Mouse (Mus musculus): ENCODE measurements around the gene Khdc1b. TPM values are rescaled to one million over a fixed set of nuclear protein-coding genes. Genes with fewer than 3 reads are reported as not detected.
"Not testable (repeated sequence)": the region's sequence is repeated elsewhere in the genome, so short reads cannot be mapped to it uniquely, and the experiment has no call there.

Gene Khdc1b
- polyA plus RNA-seq (2016; fragmentation: Nextera tagmentation; extraction: Ambion mirVana) = 0.15 and 0.24 TPM in 2 replicates

DNA sequence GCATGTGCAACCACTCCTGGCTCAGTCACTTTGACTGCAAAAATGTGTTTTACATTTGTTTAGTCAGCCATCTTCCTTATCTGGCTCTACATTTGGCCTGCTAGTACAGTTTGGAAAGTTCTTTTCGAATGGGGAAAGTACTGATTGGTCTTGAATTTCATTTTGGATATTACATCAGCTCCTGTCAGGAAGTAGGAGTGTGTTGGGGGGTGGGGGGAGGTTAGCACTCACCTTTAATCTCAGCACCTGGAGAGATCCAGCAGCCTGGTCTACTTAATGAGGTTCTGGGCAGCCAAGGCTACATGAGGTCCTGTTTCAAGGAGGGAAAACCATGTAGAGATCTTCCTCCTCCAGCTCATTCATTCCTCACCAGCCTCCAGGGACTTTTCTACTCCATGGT is at the start of gene Khdc1b:
Gene Khdc1b (plus strand): TSS at position 301 of the 400 bp plus-strand sequence.
- ATAC-seq (ENCODE audit: low FRiP score, low read depth) = no peak
- no peak within 1 kb of the TSS for H3K4me3 ChIP-seq
- no peaks in the 10 kb centered on the region for H3K9me3 ChIP-seq
- H3K27ac ChIP-seq (replicated peaks) = no peak within 1 kb of the TSS
- WGBS = 78% methylated on average over 1 of the region's 1 CpGs
- H3K36me3 ChIP-seq = no peaks in the 10 kb centered on the region
- no peak within 1 kb of the TSS for H3K9ac ChIP-seq (replicated peaks)
- no peak within 1 kb of the TSS for H3K4me2 ChIP-seq (replicated peaks)
- H3K27me3 ChIP-seq = no peaks in the 10 kb centered on the region
- H3K4me1 ChIP-seq = no peaks in the 10 kb centered on the region

DNA sequence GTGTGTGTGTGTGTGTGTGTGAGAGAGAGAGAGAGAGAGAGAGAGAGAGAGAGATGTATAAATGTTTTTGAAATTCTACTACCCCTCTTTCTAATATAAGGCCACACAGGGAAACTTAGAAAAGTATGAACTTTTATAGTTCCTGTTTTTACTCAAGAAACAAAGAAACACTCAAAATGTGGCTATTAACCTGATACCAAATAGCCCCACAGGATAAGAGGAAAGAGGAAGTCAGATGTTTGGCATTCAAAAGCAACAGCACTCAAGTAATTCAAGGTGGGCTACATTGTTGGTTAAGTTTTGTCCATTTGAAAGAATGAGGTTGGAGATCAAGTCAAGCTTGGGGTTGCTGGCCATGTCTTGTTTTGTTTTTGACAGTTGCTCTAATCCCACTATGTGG is 47.5 kb upstream of the Khdc1b start:
- H3K27me3 ChIP-seq = no peaks in the 10 kb centered on the region
- no peak overlapping the region for H3K27ac ChIP-seq (replicated peaks)
- no peak overlapping the region for H3K4me2 ChIP-seq (replicated peaks)
- H3K4me1 ChIP-seq = no peaks in the 10 kb centered on the region
- no peak overlapping the region for H3K4me3 ChIP-seq
- no peaks in the 10 kb centered on the region for H3K9me3 ChIP-seq
- no peak for ATAC-seq (ENCODE audit: low FRiP score, low read depth)
- H3K9ac ChIP-seq (replicated peaks) = no peak overlapping the region
- no peaks in the 10 kb centered on the region for H3K36me3 ChIP-seq

DNA sequence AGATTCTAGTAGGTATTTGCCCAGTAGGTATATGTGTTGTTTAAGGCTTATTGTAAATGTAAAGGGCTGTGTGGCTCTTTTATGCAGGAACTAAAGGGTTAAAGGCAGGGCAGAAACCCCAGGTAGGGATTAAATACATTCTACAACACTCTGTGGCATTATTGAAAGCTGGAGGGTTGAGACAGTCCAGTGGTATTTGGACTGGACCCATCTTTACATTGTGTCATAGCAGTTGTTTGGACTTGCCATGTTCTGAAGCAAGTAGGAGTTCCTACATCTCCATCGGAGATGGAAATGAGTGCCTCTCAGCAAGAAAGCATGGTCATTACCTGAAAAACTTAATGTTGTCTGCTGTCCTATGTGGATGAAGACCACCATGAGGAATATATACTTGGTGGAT is 42.6 kb upstream of the Khdc1b start:
- Histone ChIP-seq H3K4me3 (no peak overlapping the region), H3K27ac (replicated peaks) (no peak overlapping the region), H3K4me1 (no peaks in the 10 kb centered on the region), H3K27me3 (no peaks in the 10 kb centered on the region), H3K9ac (replicated peaks) (no peak overlapping the region), H3K9me3 (no peaks in the 10 kb centered on the region), H3K36me3 (no peaks in the 10 kb centered on the region), H3K4me2 (replicated peaks) (no peak overlapping the region)
- ATAC-seq (ENCODE audit: low FRiP score, low read depth) = no peak
- 94% methylated on average over 1 of the region's 1 CpGs for WGBS

DNA sequence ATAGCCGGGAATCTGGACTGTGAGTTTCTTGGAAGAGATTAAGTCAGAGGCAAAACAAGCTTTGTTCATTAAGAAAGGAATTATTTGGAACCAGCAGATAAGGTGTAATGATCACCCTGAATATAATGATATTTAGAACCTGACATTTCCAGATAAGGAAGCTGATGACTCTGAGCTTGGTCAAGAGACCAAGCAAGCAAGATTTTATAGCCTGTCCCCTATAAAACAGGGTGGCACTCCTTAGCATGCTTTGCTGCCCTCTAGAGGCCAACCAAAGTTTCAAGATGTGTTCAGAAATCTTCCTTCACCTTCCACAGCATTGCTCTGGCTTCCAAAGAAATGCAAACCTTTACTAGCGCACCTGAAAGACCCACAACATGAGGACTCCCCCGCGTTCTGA is 39.1 kb upstream of the Khdc1b start:
- 0 out of 2 replicates have a peak, but pooled peaks have one; percentile 69 for ATAC-seq (ENCODE audit: low FRiP score, low read depth)
- Histone ChIP-seq H3K36me3 (no peaks in the 10 kb centered on the region), H3K4me2 (replicated peaks) (no peak overlapping the region), H3K9me3 (no peaks in the 10 kb centered on the region), H3K4me3 (no peak overlapping the region), H3K27ac (replicated peaks) (no peak overlapping the region), H3K9ac (replicated peaks) (no peak overlapping the region), H3K4me1 (no peaks in the 10 kb centered on the region), H3K27me3 (no peaks in the 10 kb centered on the region)
- 59% methylated on average over 4 of the region's 4 CpGs for WGBS

DNA sequence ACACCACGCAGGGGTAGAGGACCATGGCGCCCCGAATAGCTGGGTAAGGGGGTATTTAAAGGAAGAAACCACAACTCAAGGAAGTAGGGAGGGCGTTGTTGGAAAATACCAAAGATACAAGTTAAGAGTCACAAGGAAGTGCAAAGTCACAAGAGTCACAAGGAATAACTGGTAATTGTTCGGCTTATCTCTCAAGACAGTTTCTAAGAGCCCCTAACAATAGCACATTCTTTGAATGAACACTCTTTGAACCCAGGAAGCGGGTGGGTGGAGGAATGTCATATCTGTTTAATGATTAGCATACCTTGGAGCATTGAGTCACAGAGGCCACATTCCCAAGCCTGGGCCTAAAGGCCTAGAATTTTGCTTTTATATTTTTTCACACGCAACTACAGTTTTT is 38.6 kb upstream of the Khdc1b start:
- not testable (repeated sequence) for H3K4me2 ChIP-seq (replicated peaks); H3K27me3 ChIP-seq; H3K4me3 ChIP-seq; H3K27ac ChIP-seq (replicated peaks); H3K9me3 ChIP-seq; H3K9ac ChIP-seq (replicated peaks); H3K4me1 ChIP-seq; H3K36me3 ChIP-seq; ATAC-seq (ENCODE audit: low FRiP score, low read depth)
- WGBS = 89% methylated on average over 7 of the region's 7 CpGs

DNA sequence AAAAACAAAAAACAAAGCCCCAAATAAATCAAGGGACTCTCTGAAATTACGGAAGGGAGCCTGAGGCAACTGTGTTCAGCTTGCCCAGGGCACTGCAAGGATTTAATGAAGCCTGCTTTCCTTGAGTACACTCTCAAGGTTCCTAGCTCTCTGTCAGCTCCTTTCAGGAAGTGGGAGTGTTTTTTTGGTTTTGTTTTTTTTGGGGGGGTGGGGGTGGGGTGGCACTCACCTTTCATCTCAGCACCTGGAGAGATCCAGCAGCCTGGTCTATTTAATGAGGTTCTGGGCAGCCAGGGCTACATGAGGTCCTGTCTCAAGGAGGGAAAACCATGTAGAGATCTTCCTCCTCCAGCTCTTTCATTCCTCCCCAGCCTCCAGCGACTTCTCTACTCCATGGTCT is 34.0 kb upstream of the Khdc1b start, which contains the start of gene Khdc1a:
Gene Khdc1a (plus strand): TSS at position 301 of the 400 bp plus-strand sequence.
- Histone ChIP-seq H3K4me1 (no peaks in the 10 kb centered on the region), H3K9ac (replicated peaks) (no peak within 1 kb of the TSS), H3K36me3 (no peaks in the 10 kb centered on the region), H3K27ac (replicated peaks) (no peak within 1 kb of the TSS), H3K4me2 (replicated peaks) (no peak within 1 kb of the TSS), H3K27me3 (no peaks in the 10 kb centered on the region), H3K4me3 (no peak within 1 kb of the TSS), H3K9me3 (no peaks in the 10 kb centered on the region)
- no peak for ATAC-seq (ENCODE audit: low FRiP score, low read depth)
- 73% methylated on average over 2 of the region's 2 CpGs for WGBS

DNA sequence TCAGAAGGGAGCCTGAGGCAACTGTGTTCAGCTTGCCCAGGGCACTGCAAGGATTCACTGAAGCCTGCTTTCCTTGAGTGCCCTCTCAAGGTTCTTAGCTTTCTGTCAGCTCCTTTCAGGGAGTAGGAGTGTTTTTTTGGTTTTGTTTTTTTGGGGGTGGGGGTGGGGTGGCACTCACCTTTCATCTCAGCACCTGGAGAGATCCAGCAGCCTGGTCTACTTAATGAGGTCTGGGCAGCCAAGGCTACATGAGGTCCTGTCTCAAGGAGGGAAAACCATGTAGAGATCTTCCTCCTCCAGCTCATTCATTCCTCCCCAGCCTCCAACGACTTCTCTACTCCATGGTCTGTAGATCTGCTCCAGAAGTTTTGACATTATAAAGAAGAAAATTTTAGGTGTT is 15.3 kb upstream of the Khdc1b start, which contains the start of gene Khdc1c:
Gene Khdc1c (plus strand): TSS at position 301 of the 400 bp plus-strand sequence.
- H3K36me3 ChIP-seq; H3K9ac ChIP-seq (replicated peaks); H3K4me1 ChIP-seq; H3K4me3 ChIP-seq; H3K9me3 ChIP-seq; H3K4me2 ChIP-seq (replicated peaks); H3K27me3 ChIP-seq; ATAC-seq (ENCODE audit: low FRiP score, low read depth); H3K27ac ChIP-seq (replicated peaks): not testable (repeated sequence)
- 77% methylated on average over 1 of the region's 1 CpGs for WGBS

DNA sequence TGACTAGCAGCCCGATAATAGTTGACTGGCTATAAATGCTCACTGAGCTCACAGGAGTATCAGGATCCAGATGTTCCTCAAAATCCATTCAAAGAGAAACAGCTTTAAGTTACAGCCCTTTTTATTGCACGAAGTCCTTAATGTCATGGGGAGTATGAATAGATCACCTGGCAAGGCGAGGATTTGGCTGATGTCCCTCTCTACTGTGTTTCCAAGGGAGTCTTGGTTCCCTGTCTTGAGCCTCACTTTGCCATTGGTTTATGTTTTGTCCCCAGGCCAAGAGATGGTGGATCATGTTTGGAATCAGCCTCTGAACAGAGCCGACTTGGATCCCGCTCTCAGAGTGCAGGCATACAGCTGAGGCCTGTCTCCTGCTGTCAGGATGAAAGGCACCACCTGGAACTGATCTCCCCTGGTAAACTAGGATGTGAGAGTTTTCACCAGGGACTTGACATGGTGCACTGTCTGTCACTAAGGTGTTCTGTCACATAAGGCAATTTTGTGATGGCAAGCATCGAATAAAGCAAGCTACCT is 7.8 kb downstream of the Khdc1b start:
- ATAC-seq (ENCODE audit: low FRiP score, low read depth) = no peak
- Histone ChIP-seq H3K36me3 (no peaks in the 10 kb centered on the region), H3K4me2 (replicated peaks) (no peak overlapping the region), H3K9me3 (no peaks in the 10 kb centered on the region), H3K27me3 (no peaks in the 10 kb centered on the region), H3K9ac (replicated peaks) (no peak overlapping the region), H3K4me3 (no peak overlapping the region), H3K4me1 (no peaks in the 10 kb centered on the region), H3K27ac (replicated peaks) (no peak overlapping the region)
- WGBS = 85% methylated on average over 6 of the region's 6 CpGs

DNA sequence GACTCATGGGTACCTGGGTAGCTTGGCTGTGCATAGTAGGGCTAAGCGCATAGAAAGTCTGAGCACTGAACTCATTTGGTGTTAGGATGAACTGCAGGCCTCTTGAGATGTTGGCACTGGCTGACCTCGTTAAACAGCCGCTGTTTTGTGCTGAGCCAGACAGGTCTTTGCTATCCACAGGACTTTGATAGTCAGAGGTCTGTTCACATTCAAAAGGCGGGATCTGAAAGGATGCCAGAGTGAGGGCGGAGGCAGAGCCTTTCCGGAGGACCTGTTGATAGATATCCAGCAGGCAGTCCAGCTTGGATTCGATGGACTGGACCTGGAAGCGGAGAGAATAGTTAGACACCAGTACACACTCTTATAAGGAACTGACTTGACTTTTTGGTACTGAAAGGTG is 19.4 kb downstream of the Khdc1b start:
- Histone ChIP-seq H3K9me3 (no peaks in the 10 kb centered on the region), H3K9ac (replicated peaks) (no peak overlapping the region), H3K27ac (replicated peaks) (no peak overlapping the region), H3K4me3 (no peak overlapping the region), H3K4me1 (no peaks in the 10 kb centered on the region), H3K27me3 (no peaks in the 10 kb centered on the region), H3K4me2 (replicated peaks) (no peak overlapping the region), H3K36me3 (no peaks in the 10 kb centered on the region)
- WGBS = 90% methylated on average over 8 of the region's 8 CpGs
- ATAC-seq (ENCODE audit: low FRiP score, low read depth) = no peak

DNA sequence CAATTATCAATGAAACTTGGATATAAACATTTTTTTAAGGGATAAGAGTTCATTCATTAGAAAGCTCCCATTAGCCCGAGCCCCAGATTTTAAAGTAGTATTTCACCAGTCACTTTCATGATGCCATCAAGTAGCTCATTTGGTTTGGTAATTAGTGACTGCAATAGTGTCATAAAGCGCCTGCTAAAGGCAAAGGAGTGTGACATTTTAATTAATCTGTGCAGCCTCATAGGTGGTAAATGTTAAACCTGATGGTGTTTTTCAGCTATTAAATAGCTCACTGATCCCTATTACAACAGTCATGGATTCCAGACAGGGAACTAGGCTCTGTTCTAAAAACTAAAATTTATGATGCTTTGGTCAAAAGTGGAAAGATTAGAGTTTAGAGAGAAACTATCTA is 23.9 kb downstream of the Khdc1b start:
- WGBS = 59% methylated on average over 2 of the region's 2 CpGs
- ATAC-seq (ENCODE audit: low FRiP score, low read depth) = no peak
- no peaks in the 10 kb centered on the region for H3K36me3 ChIP-seq

DNA sequence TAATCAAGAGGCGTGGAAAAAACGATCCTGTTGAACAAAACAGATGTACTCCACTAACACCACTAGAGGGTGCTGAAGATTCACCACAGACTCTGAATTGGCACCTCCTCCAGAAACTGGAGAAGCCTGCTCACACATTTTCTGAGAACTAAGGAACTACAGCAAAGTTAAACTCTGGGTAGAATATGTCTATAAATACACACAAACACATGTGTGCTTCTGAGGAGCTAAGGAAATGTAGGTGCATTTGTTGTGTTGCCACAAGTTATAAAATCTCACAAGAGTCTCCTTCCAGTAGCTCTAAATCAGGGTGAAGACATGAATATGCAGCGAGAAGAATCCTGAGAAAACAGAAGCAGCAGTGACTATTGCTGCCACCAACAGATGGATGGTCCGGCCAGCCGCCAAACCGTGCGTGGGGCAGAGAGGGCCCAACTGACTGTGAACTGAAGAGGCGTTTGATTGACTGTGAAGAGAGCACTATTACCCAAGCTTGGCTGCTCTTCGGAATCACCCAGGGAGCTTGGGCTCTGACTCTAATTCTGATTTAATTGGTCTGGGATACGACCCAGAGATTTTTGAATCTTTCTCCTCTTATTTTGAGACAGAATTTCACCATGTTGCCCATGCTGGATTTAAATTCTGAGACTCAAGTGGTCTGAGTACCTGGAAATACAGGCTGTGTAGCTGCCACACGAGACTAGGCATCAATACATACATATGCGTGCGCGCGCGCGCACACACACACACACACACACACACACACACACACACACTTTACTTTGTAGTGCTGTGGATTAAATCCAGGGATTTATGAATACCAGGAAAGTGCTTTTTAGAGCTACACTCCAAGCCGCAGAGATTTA is 28.2 kb downstream of the Khdc1b start:
- peak; percentile 76 for ATAC-seq (ENCODE audit: low FRiP score, low read depth)
- H3K9me3 ChIP-seq = no peaks in the 10 kb centered on the region
- no peak overlapping the region for H3K4me2 ChIP-seq (replicated peaks)
- H3K4me3 ChIP-seq = no peak overlapping the region
- H3K27ac ChIP-seq (replicated peaks) = no peak overlapping the region
- no peaks in the 10 kb centered on the region for H3K36me3 ChIP-seq
- no peak overlapping the region for H3K9ac ChIP-seq (replicated peaks)
- no peaks in the 10 kb centered on the region for H3K27me3 ChIP-seq
- no peaks in the 10 kb centered on the region for H3K4me1 ChIP-seq
- 58% methylated on average over 18 of the region's 18 CpGs for WGBS

More for the DNA sequence above, 23.9 kb downstream of the Khdc1b start:
- Histone ChIP-seq H3K9ac (replicated peaks) (no peak overlapping the region), H3K27me3 (no peaks in the 10 kb centered on the region), H3K4me1 (no peaks in the 10 kb centered on the region), H3K4me3 (no peak overlapping the region), H3K9me3 (no peaks in the 10 kb centered on the region), H3K27ac (replicated peaks) (no peak overlapping the region), H3K4me2 (replicated peaks) (no peak overlapping the region)

DNA sequence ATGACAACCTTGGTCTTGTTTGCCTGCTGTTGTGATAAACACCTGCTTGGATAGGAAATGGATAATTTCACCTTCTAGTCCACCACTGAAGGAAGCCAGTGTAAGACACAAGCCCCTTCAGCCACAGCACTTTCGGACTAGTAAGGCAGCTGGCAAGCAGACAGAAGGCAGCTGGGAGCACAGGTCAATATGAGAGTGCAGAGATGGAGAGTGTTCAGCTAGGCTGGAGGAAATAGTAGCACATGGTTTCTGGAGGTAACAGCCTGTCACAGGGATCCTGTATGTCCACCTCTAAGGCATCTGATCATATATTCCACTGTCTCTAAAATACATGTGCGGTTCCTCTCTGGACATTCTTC is 28.8 kb downstream of the Khdc1b start:
- Histone ChIP-seq H3K27me3 (no peaks in the 10 kb centered on the region), H3K4me3 (no peak overlapping the region), H3K4me1 (no peaks in the 10 kb centered on the region), H3K4me2 (replicated peaks) (no peak overlapping the region), H3K9me3 (no peaks in the 10 kb centered on the region), H3K9ac (replicated peaks) (no peak overlapping the region), H3K36me3 (no peaks in the 10 kb centered on the region), H3K27ac (replicated peaks) (no peak overlapping the region)
- WGBS = 89% methylated on average over 2 of the region's 2 CpGs
- no peak for ATAC-seq (ENCODE audit: low FRiP score, low read depth)
